Mouse (Mus musculus): ENCODE results near the gene Slc4a3. TPM values are rescaled to one million over a fixed set of nuclear protein-coding genes. Genes with fewer than 3 reads are reported as not detected.

Gene Slc4a3
- polyA plus RNA-seq, 1 experiment from 2014 or later, result 75.1 TPM

Other genes starting within 250 kb of the Slc4a3 start
- 145 and 154 TPM in 2 replicates for gene Dnpep, start 228.3 kb upstream of the Slc4a3 start, polyA plus RNA-seq (2015; fragmentation: Nextera tagmentation; extraction: Ambion mirVana)
- 10.9 and 16.0 TPM in 2 replicates for gene Des, start 185.9 kb upstream of the Slc4a3 start, polyA plus RNA-seq (2015; fragmentation: Nextera tagmentation; extraction: Ambion mirVana)
- gene Speg, start 171.0 kb upstream of the Slc4a3 start, polyA plus RNA-seq (2015; fragmentation: Nextera tagmentation; extraction: Ambion mirVana), result 20.1 and 21.7 TPM in 2 replicates
- gene Gmppa, start 110.3 kb upstream of the Slc4a3 start, polyA plus RNA-seq (2015; fragmentation: Nextera tagmentation; extraction: Ambion mirVana), result 72.4 and 78.3 TPM in 2 replicates
- 22.9 and 31.6 TPM in 2 replicates for gene Asic4, start 95.8 kb upstream of the Slc4a3 start, polyA plus RNA-seq (2015; fragmentation: Nextera tagmentation; extraction: Ambion mirVana)
- 48.3 and 51.7 TPM in 2 replicates for gene Chpf, start 67.0 kb upstream of the Slc4a3 start, polyA plus RNA-seq (2015; fragmentation: Nextera tagmentation; extraction: Ambion mirVana)
- gene Tmem198, start 66.7 kb upstream of the Slc4a3 start, polyA plus RNA-seq (2015; fragmentation: Nextera tagmentation; extraction: Ambion mirVana), result 40.2 and 50.7 TPM in 2 replicates
- 33.1 and 37.6 TPM in 2 replicates for gene Obsl1, start 39.8 kb upstream of the Slc4a3 start, polyA plus RNA-seq (2015; fragmentation: Nextera tagmentation; extraction: Ambion mirVana)
- gene Inha, start 39.2 kb upstream of the Slc4a3 start, polyA plus RNA-seq (2015; fragmentation: Nextera tagmentation; extraction: Ambion mirVana), result 18.1 and 23.5 TPM in 2 replicates
- 20.0 and 21.2 TPM in 2 replicates for gene Stk11ip, start 24.7 kb upstream of the Slc4a3 start, polyA plus RNA-seq (2015; fragmentation: Nextera tagmentation; extraction: Ambion mirVana)